Mouse (Mus musculus) kidney, adult 8-10 months (tissue): ENCODE data around the gene Scfd2.

Source experiments
- DNase-seq, 2 experiments: peaks; one replicate each; pipeline ENCODE4 v3.0.0; 2022

The Scfd2 gene

GRCm38 (mm10) chr5:74233808-74234207 is 297.8 kb downstream of the Scfd2 start:
- DNase-seq, result no peak

- DNase-seq, result no peak
Measured at GRCm38 (mm10) chr5:74230525-74230924, 301.0 kb downstream of the Scfd2 start.

DNA sequence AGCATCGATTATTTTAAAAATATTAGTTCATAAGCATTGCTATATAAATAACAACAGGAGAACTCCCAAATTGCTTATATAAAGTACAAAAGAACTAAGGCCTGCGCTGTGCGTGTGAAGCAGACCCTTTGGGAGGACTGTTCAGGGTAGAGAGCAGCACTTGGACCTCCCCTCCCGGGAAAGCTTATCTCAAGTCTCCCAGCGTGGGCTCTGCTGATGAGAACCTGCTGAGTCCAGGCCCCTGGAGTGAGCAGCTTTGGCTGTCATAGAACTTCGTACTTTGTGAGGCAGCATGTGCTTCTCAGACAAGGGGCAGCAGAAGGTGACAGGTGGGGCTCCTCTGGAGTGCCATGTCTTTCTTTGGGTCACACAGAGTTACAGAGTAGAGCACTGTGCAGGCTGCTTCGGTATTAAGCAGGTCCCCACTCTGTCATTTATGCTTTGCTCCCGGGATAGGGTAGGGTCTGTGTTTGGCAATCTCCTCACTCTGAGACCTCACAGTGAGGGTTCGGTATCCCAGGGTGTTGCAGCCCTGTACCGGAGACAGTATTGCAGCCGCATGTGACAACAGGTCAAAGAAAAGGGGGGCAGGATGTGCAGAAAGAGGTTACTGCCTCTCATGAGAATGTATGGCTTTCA is 301.7 kb downstream of the Scfd2 start:
- no peak for DNase-seq

DNA sequence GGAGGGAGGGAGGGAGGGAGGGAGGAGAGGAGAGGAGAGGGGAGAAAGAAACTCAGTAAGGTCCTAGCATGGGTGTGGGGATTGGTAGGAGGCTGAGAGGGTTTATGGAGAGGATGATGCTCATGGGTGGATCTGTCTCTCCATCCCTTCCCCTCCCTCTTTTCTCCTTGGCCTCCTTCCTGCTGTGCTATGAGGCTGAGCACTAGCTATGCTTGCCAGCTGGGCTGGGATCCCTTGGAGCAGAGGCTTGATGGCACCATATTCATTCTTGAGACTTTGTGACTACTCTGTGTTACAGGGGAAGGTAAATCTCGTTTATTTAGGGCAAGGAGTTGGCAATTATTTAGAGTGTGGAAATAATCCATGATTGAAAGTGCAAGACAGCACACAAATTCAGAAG is 302.6 kb downstream of the Scfd2 start:
- DNase-seq, result no peak

DNA sequence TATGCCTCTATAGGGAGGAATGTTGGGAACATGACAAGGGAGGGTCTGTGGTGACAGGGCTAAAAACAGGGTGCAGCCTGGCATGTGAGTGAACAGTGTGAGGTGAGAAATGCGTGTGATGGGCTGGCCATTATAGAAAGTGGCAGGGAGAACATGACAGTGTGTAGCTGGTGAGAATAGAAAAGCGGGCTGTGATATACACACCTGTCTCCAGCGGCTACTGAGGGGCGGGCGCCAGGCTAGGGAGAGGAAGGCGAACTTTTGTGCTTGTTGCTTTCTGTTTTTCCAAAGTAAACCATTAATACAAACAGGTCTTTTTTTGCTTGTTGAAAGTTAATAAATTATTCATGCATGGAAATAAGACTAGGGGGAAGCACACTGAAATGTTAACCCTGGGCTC is 304.2 kb downstream of the Scfd2 start:
- DNase-seq, result peak; percentile 15 to 30

DNA sequence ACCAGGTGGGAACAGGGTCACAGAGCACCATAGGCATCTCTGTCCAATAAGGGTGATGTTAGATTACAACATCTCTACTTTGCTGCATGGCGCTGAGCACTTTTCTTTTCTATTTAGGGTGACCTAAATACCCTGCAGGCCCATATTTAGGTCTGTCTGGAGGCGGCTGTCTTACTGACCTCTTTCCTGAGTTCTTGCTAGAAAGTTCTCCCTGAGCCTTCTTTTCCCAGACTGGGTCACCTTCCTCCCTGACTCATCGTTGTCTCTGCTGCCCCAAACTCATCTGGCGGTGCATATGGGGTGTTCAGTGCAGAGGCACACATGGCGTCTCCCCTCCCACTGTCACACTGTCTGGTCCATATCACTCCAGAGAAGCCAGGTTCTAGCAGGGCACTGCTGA is 305.4 kb downstream of the Scfd2 start:
- no peak for DNase-seq

- DNase-seq, result no peak
Measured at GRCm38 (mm10) chr5:74224480-74224879, 307.1 kb downstream of the Scfd2 start.

GRCm38 (mm10) chr5:74222626-74223025 is 308.9 kb downstream of the Scfd2 start:
- no peak for DNase-seq

DNA sequence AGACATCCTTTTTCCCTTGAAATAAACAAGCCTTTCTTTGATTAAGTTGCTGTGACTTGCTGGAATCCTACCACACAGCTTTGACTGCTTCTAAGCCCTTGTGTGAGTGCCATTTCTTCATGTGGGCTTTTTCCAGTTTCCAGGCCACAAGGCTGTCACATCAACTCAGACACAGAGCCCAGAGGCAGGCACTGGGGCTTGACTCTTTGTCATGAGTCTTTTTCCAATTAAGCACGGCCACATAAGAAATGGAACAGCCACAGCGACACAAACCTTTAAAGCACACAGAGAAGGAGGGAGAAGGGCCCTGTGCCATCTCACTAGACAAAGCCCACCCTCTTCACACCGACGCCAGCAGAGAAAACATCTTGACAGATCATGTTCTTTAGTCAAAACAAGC is 313.0 kb downstream of the Scfd2 start:
- no peak for DNase-seq

DNA sequence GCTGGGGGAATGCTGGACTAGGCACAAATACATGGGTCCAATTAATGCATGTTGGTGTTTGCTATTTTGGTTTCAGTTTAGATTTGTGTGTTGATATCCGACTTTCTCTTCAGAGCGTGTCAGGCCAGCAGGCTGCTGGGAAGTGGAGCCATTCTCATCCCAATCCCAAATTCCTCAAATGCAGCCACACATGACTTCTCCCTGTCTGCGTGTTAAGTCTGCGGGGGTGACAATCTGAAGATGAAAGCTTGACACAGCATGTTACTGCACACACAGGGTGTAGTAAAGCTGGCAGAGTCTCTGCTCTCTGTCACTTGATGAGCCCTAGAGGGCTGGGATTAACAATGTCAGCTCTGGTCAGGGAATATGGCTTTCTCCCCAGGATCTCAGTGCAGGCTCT is 316.4 kb downstream of the Scfd2 start:
- no peak for DNase-seq

- no peak for DNase-seq
Measured at GRCm38 (mm10) chr5:74214501-74215110, 317.0 kb downstream of the Scfd2 start.

GRCm38 (mm10) chr5:74211346-74211745 is 320.2 kb downstream of the Scfd2 start:
- no peak for DNase-seq

GRCm38 (mm10) chr5:74209640-74210039 is 321.9 kb downstream of the Scfd2 start:
- no peak for DNase-seq

DNA sequence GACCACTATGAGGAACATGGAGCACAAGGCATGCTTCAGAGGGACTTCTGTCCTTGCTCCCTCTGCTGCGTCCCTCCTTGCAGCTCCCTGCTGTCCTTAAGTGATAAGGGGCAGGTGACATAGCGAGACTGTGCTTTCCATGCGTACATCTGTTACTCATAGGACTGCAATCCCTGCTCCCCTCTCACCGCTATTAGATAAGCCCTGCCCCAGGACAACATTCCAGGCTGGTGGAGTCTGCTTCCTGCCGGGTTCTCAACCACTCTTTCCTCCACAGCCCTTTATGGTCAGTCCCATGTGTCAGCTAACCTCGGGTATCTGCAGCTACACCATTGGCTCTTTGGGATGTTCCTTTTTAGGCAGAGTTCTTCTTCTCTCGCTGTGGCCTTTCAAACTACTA is 323.1 kb downstream of the Scfd2 start:
- no peak for DNase-seq

DNA sequence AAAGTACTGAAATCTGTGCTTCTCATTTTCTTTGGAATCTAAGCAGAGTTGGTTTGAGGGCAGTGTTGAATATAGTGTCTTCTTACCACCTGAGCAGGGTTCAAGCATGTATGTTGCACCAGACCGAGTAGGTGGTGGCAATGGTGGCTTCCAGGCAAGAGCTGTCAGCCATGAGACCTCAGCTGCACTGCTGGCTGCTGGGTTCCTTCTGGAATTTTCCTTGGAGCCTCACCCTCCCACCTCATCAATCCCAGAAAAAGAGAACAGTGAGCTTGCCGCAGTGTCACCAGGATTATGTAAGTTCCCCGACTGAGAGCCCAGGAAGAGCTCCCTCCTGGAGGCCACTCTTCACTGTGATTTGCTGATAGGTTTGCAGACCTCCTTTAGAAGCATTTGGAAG is 324.4 kb downstream of the Scfd2 start:
- no peak for DNase-seq

DNA sequence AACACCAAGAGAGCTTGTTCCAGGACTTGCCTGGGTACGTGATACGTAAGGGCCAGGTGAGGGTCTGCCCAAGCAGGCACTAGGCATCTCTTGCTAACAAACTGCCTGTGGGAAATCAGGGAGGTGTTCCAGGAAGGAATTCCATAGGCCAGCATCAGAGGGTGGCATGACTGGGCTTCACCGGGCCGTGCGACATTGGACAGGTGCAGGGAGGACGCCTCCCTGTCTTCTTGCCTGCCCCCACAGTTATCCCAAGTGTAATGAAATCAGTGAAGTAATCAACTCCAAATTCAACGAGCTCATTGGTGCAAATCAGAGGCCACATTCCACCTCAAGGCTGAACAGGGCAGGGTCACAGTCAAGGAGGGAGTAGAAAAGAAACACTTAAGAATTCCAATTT is 324.9 kb downstream of the Scfd2 start:
- peak in 1 of 2 experiments; percentile 14 for DNase-seq

DNA sequence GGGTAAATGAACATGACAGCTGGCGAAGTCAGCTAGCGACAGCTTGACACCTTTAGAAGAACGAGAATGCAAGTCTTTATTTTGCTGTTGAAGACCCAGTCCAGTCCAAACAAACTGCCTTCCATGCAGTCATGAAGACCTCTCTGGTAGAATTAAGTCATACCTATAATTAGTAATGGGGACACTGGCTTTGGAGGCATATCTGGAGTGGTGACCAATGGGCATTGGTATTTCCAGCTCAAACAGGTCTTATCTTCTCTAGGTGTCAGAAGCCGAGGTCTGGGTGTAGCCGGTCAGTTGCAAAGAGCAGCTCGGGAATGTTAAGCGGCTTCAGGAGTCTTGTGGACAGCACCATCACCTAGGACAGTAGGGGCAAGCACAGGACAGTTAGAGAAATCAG is 325.5 kb downstream of the Scfd2 start:
- no peak for DNase-seq

DNA sequence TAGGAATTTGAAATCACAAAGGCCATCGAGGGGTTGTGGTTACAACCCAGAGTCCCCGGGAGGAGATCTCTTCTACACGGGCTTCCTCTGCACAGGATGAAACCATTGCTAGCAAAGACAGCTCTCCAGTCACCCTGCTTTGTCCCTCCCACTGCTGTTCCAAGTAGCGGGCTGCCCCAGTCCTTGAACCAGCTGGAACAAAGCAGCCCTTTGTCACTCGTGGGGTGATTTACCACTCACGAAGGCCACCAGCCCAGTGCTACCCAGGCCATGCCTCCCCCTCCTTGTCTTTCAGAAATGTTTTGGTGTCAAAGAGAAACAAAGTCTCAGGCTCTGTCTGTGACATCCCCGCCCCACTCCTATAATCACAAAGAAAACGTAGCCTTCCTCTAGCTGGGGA is 326.1 kb downstream of the Scfd2 start:
- no peak for DNase-seq

DNA sequence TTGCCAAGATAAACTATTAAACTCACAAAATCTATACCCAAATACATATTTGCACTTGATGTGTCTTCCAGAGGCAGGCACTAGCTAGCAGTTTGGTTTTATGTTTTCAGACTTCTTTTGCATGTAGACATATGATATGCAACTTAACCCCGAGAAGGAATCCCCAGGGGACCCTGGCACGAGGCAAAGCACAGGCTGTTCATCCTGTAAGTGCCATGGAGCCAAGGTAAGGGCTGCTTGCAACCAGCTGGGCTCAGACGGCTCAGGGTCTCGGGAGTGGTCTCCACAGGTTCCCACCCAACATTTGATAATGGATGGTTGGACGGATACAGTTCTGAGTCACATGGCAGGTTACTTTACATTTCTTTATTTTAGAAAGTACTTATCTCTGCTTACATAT is 327.1 kb downstream of the Scfd2 start:
- no peak for DNase-seq

- DNase-seq, result no peak
Measured at GRCm38 (mm10) chr5:74202515-74202914, 329.0 kb downstream of the Scfd2 start.

GRCm38 (mm10) chr5:74201570-74202357 is 329.8 kb downstream of the Scfd2 start:
- DNase-seq, result no peak

- DNase-seq, result no peak
Measured at GRCm38 (mm10) chr5:74200481-74200880, 331.1 kb downstream of the Scfd2 start.

DNA sequence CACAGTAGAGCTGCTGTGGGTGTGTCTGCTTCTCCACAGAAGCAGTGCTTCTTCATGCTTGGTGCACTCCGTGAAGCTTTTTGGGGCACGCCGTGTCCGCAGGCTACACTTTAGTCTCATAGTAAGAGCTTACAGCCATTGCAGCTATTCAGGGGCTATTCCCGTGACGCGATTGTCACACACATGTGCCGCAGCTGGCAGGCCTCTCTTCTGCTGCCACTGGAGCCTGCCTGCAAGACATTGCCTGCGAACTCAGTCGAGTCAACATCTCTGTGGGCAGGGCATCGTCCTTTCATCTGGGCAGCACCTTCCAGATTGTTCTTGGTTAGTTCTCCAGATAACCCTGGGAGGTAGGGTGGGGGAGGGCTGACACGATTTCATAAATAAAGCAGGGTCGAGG is 331.8 kb downstream of the Scfd2 start:
- DNase-seq, result no peak

- DNase-seq, result no peak
Measured at GRCm38 (mm10) chr5:74198446-74198845, 333.1 kb downstream of the Scfd2 start.
